Mouse (Mus musculus): ENCODE measurements around the gene Rcn3. TPM values are rescaled to one million over a fixed set of nuclear protein-coding genes. Genes with fewer than 3 reads are reported as not detected.

The Rcn3 gene
- total RNA-seq (2021): 10 to 100 TPM in 1 of 2 experiments, 1 to 10 TPM in 1; 7.2 to 20.2 TPM
- long read RNA-seq, experiment 1, transcript Rcn3-208 (7 exons, 1,453 nt): minor isoform, 13 of 53 reads
- long read RNA-seq, experiment 1, transcript Rcn3-201 (7 exons, 1,462 nt): major isoform, 15 of 53 reads
- long read RNA-seq, experiment 1, partial matches to known transcripts: 5 of 53 reads
- long read RNA-seq, experiment 1, other reads (novel, unspliced or antisense): 19 of 53 reads
- long read RNA-seq, experiment 2, transcript Rcn3-208 (7 exons, 1,453 nt): major isoform, 6 of 21 reads
- long read RNA-seq, experiment 2, partial matches to known transcripts: 0 of 21 reads
- long read RNA-seq, experiment 2, other reads (novel, unspliced or antisense): 11 of 21 reads

GRCm38 (mm10) chr7:45092048-45092447 lies at the start of gene Rcn3:
TSS of gene Rcn3 (minus strand) at chr7:45092221.
- Histone ChIP-seq H3K27ac (peak within 1 kb of the TSS; percentile 82), H3K4me3 (peak within 1 kb of the TSS; percentile 71)
- TF ChIP-seq CTCF (IDR thresholded peaks at IDR 0.05): no peak
- intact Hi-C loops (cut with DNase I): no loop called here
- DNase-seq: peak; percentile 90

DNA sequence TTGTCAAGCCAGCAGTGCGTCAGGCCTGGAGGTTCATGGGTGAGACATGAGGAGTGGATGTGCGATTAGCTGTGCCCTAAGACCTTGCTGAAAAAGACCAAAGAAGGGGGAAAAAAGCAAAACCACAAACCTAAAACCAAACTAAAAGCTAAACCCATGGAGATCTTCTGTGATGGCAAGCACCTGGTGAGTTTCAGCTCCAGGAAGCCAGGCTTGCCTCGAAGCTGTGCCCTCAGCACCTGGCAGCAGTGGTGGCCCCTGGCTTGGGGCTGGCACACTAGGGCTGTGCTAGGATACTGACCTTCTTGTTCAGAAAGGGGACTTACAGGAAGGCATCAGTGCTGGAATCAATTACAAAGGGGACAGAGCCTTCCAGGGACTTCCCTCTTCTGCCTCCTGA lies 49.3 kb upstream of the Rcn3 start:
- H3K4me3 ChIP-seq: no peak overlapping the region
- no peak overlapping the region for H3K27ac ChIP-seq
- intact Hi-C loops (cut with DNase I): no loop called here
- no peak for TF ChIP-seq CTCF (IDR thresholded peaks at IDR 0.05)
- DNase-seq: no peak

- no peak overlapping the region for H3K27ac ChIP-seq
- intact Hi-C loops (cut with DNase I): loop anchor here (5.0 kb wide), 1 partner anchor 158 kb away; no protein-coding TSS in a partner anchor
- H3K4me3 ChIP-seq: no peak overlapping the region
- TF ChIP-seq CTCF (IDR thresholded peaks at IDR 0.05): no peak
- DNase-seq: no peak
Measured at GRCm38 (mm10) chr7:45139904-45140723, 48.1 kb upstream of the Rcn3 start.

- no peak for DNase-seq
- Histone ChIP-seq H3K4me3 (no peak overlapping the region), H3K27ac (no peak overlapping the region)
- TF ChIP-seq CTCF (IDR thresholded peaks at IDR 0.05): no peak
- intact Hi-C loops (cut with DNase I): loop anchor here (5.0 kb wide), 1 partner anchor 156 kb away; no protein-coding TSS in a partner anchor
Measured at GRCm38 (mm10) chr7:45138403-45138802, 46.4 kb upstream of the Rcn3 start.

GRCm38 (mm10) chr7:45137171-45138006 lies 45.4 kb upstream of the Rcn3 start:
- H3K4me3 ChIP-seq: no peak overlapping the region
- H3K27ac ChIP-seq: no peak overlapping the region
- intact Hi-C loops (cut with DNase I): loop anchor here (5.0 kb wide), 1 partner anchor 155 kb away; no protein-coding TSS in a partner anchor
- DNase-seq: no peak
- no peak for TF ChIP-seq CTCF (IDR thresholded peaks at IDR 0.05)

- peak; percentile 99 for TF ChIP-seq CTCF (IDR thresholded peaks at IDR 0.05)
- Histone ChIP-seq H3K4me3 (peak within 1 kb of the TSS; percentile 73), H3K27ac (peak within 1 kb of the TSS; percentile 93)
- DNase-seq: peak; percentile 95
- intact Hi-C loops (cut with DNase I): loop anchor here (1.0 to 5.0 kb wide), 2 partner anchors 56 to 154 kb away; no protein-coding TSS in a partner anchor
Measured at GRCm38 (mm10) chr7:45135993-45136567, 44.1 kb upstream of the Rcn3 start, which contains the start of the genes Gm45713 and Flt3l. TSS of gene Gm45713 (minus strand) at chr7:45136231. TSS of gene Flt3l (minus strand) at chr7:45136432.

DNA sequence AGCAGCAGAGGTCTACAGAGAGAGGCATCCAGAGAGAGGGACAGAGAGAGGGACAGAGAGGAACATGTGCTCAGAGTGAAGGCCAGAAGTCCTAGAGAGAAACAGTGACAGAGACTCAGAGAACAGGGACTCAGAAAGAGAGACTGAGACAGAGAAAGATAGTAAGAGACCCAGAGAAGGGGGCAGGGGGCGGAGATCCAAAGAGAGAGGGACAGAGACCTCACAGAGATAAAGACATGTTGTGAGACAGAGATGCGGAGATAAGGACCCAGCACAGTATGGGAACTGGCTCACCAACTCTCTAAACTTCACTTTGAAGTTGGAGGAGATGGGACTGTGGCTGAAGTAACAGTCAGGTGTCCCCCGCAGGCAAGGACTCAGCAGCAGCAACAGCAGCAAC lies 43.3 kb upstream of the Rcn3 start:
- DNase-seq: no peak
- intact Hi-C loops (cut with DNase I): loop anchor here (5.0 kb wide), 1 partner anchor 153 kb away; no protein-coding TSS in a partner anchor
- Histone ChIP-seq H3K27ac (peak overlapping the region; percentile 93), H3K4me3 (peak overlapping the region; percentile 73)
- TF ChIP-seq CTCF (IDR thresholded peaks at IDR 0.05): no peak

DNA sequence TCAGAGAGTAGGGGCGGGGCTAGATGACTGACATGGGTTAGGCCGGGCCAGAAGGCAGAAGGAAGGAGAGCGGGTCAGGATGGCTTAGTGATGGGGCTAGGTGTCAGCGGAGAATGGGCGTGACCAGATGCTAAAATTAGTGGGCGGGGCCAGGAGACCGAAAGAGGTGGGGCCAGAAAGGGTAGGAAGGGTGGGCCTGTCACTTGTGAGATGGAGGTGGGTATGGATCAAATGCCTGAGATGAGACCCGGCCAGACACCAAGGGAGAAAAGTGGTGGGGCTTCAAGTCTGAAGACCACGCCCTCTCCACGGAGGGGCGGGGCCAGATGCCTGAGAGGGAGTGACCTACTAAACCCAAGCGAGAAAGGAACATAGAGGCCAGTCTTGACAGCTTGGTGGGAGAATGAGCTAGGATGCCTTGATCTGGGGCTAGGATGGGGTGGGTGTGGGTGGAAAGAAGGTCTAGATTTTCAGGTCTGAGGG lies 42.6 kb upstream of the Rcn3 start:
- H3K4me3 ChIP-seq: peak overlapping the region; percentile 73
- intact Hi-C loops (cut with DNase I): loop anchor here (5.0 kb wide), 1 partner anchor 152 kb away; no protein-coding TSS in a partner anchor
- no peak for TF ChIP-seq CTCF (IDR thresholded peaks at IDR 0.05)
- DNase-seq: peak; percentile 51
- no peak overlapping the region; the same call in 1 of the 2 replicates for H3K27ac ChIP-seq

- intact Hi-C loops (cut with DNase I): no loop called here
- peak; percentile 32 for TF ChIP-seq CTCF (IDR thresholded peaks at IDR 0.05)
Measured at GRCm38 (mm10) chr7:45133446-45134159, 41.6 kb upstream of the Rcn3 start.

GRCm38 (mm10) chr7:45131850-45132249 lies 39.8 kb upstream of the Rcn3 start:
- no peak for DNase-seq
- TF ChIP-seq CTCF (IDR thresholded peaks at IDR 0.05): no peak
- intact Hi-C loops (cut with DNase I): no loop called here
- Histone ChIP-seq H3K27ac (no peak overlapping the region), H3K4me3 (no peak overlapping the region)

More at GRCm38 (mm10) chr7:45133446-45134159, 41.6 kb upstream of the Rcn3 start:
- no peak overlapping the region; the same call in 1 of the 2 replicates for H3K27ac ChIP-seq
- no peak for DNase-seq
- no peak overlapping the region for H3K4me3 ChIP-seq
